Mouse (Mus musculus) lung, adult 2 months (tissue): ENCODE measurements around the gene Fkbp10.

Experiments
- CTCF ChIP-seq: fragments of 200-500 bp; IDR thresholded peaks from 2 replicates; pipeline ENCODE4 v1.5.1; 2011; ENCODE audit warnings: mild to moderate bottlenecking, low read length, control low read depth; ENCODE audit not compliant: insufficient read depth
- POLR2A ChIP-seq: fragments of 200-500 bp; IDR thresholded peaks from 2 replicates; pipeline ENCODE4 v1.6.1; 2011; ENCODE audit warnings: low read depth, mild to moderate bottlenecking, control low read depth, low read length, borderline replicate concordance; ENCODE audit errors: extremely low read depth

DNA sequence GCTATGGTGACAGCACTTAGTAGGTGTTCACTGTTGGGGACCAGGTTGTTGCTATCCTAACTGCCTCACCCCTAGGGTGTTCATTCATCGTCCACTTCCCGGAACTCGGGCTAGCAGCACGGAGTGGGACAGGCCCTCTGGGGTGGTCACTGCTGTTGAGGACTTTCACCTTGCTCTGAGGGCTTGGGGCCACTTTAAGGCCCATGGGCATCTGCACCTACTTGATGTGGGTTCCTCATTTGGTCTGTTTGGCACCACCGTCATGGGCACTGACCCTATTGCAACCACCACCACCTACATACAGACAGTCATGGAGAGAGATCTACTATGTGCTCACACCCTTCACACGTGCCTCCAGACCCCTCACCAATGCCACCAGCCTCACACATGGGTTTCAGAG, 28.4 kb upstream of the Fkbp10 start:
- TF ChIP-seq CTCF (no peak), POLR2A (no peak)
